Mouse (Mus musculus) hindbrain, embryonic 16.5 days (tissue): Measurements from ENCODE around the gene Olfr1093. TPM values are rescaled to one million over a fixed set of nuclear protein-coding genes. Genes with fewer than 3 reads are reported as not detected.

Source experiments
- ATAC-seq: fragments of 200-750 bp; cut with Nextera tagmentation; 2 replicates; pipeline ENCODE4 v1.8.0; 2017; ENCODE audit warnings: moderate TSS enrichment, moderate library complexity
- H3K27ac ChIP-seq: fragments of 300-500 bp; sonication (generic); 2 replicates; pipeline ENCODE4 v1.5.1; 2014; ENCODE audit warnings: low read depth, mild to moderate bottlenecking, control low read depth, low read length, moderate library complexity
- H3K27me3 ChIP-seq: fragments of 300-500 bp; sonication (generic); replicated peaks from 2 replicates; pipeline ENCODE4 v1.6.1; 2014; ENCODE audit warnings: low read length; ENCODE audit not compliant: control insufficient read depth, insufficient read depth
- H3K36me3 ChIP-seq: fragments of 300-500 bp; sonication (generic); 2 replicates; pipeline ENCODE4 v1.6.1; 2014; ENCODE audit warnings: mild to moderate bottlenecking, low read length, moderate library complexity, mixed read lengths; ENCODE audit not compliant: control insufficient read depth, insufficient read depth
- H3K4me1 ChIP-seq: fragments of 300-500 bp; sonication (generic); 2 replicates; pipeline ENCODE4 v1.6.1; 2014; ENCODE audit warnings: low read depth, low read length; ENCODE audit not compliant: control insufficient read depth, insufficient read depth
- H3K4me2 ChIP-seq: fragments of 300-500 bp; sonication (generic); 2 replicates; pipeline ENCODE4 v1.6.1; 2014; ENCODE audit warnings: mild to moderate bottlenecking, low read length, control low read depth, moderate library complexity
- H3K4me3 ChIP-seq: fragments of 300-500 bp; sonication (generic); 2 replicates; pipeline ENCODE4 v1.5.1; 2014; ENCODE audit warnings: mild to moderate bottlenecking, low read length, control low read depth, moderate library complexity
- H3K9ac ChIP-seq: fragments of 300-500 bp; sonication (generic); 2 replicates; pipeline ENCODE4 v1.6.1; 2014; ENCODE audit warnings: low read depth, mild to moderate bottlenecking, control low read depth, low read length, moderate library complexity
- H3K9me3 ChIP-seq: fragments of 300-500 bp; sonication (generic); 2 replicates; pipeline ENCODE4 v1.6.1; 2014; ENCODE audit warnings: mild to moderate bottlenecking, low read length, moderate library complexity; ENCODE audit not compliant: control insufficient read depth
- WGBS: fragments of 180-500 bp; shearing (Covaris S2); extraction: QIAGEN DNeasy Blood & Tissue Kit; methylation state at CpG from one replicate; pipeline ENCODE4 v1.1.7; 2014; 5-methylcytosine and 5-hydroxymethylcytosine counted together
- polyA plus RNA-seq: library from polyadenylated mRNA; unstranded; fragments of >200 nt; fragmentation: Nextera tagmentation; extraction: Ambion mirVana; gene quantifications from 2 replicates; pipeline ENCODE4 v1.2.1, GENCODE M21; 2015

The Olfr1093 gene
- not detected in 2 replicates for polyA plus RNA-seq

DNA sequence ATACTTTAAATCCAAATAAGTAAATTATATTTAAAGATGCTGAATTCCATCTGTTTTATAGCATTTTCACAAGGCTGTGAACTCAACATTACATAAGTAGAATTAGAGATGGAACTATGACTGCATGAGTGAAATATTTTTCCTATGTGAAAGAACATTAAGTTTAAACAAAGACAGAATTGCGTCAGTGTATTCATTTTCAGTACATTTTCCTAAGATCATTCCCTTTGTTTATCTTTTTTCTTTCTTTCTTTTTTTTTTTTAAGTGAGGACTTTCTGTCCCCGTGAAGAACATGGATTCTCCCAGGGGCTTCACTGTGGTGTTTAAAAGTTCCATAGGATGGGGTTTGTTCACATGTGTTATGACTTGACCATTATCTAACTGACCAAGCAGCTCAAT lies at the start of gene Olfr1093:
Gene Olfr1093 (plus strand): TSS at position 301 of the 400 bp plus-strand sequence.
- Histone ChIP-seq H3K9me3 (no peaks in the 10 kb centered on the region), H3K36me3 (no peaks in the 10 kb centered on the region), H3K27me3 (no peaks in the 10 kb centered on the region), H3K27ac (no peak within 1 kb of the TSS), H3K4me3 (no peak within 1 kb of the TSS), H3K4me2 (no peak within 1 kb of the TSS), H3K4me1 (no peaks in the 10 kb centered on the region), H3K9ac (no peak within 1 kb of the TSS)
- ATAC-seq, result no peak
- WGBS, result 90% methylated on average over 2 of the region's 2 CpGs

DNA sequence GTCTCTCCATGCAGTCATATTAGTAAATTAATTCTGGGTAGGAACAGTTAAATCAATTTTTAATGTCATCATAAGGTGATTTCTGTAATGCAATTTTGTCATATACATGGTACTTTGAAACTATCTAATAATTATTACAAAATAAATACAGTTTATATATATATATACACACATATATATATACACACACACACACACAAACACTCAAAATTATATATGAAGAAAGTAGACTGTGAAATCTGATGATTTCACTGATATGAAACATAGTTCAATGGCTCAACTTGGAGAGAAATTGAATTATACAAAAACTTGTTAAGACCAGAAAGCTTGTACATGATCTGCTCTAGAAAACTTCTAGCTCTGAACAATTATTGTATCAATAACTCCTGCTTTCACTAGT lies 48.7 kb upstream of the Olfr1093 start, which contains the start of gene Olfr1089:
Gene Olfr1089 (minus strand): TSS at position 101 of the 400 bp plus-strand sequence.
- H3K4me2 ChIP-seq, result no peak within 1 kb of the TSS
- no peak within 1 kb of the TSS for H3K27ac ChIP-seq
- no peaks in the 10 kb centered on the region for H3K4me1 ChIP-seq
- H3K9me3 ChIP-seq, result no peaks in the 10 kb centered on the region
- no peak within 1 kb of the TSS for H3K4me3 ChIP-seq
- no peaks in the 10 kb centered on the region for H3K27me3 ChIP-seq
- no peak for ATAC-seq
- no peak within 1 kb of the TSS for H3K9ac ChIP-seq
- no peaks in the 10 kb centered on the region for H3K36me3 ChIP-seq

DNA sequence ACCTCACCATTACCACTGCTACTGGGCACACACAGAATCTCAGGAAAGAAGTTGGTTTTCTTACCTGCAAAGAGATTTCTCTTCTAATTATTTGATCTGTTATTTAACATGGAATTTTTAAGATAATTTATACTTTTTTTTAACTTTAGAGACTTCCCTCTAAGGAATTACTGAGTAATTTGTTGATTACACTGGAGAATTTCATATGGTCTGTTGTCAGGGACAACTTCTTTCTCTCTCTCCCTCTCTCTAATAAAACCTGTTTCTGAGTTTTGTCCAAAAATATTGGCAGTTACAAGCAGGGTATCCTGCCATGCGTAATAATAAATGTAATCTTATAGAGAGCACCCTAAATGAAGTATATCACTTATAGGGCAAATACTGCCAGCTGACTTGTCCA lies 23.4 kb upstream of the Olfr1093 start, which contains the start of gene Olfr1090:
Gene Olfr1090 (minus strand): TSS at position 101 of the 400 bp plus-strand sequence.
- Histone ChIP-seq H3K27ac (no peak within 1 kb of the TSS), H3K27me3 (no peaks in the 10 kb centered on the region), H3K9ac (no peak within 1 kb of the TSS), H3K4me3 (no peak within 1 kb of the TSS), H3K4me2 (no peak within 1 kb of the TSS), H3K9me3 (no peaks in the 10 kb centered on the region), H3K4me1 (no peaks in the 10 kb centered on the region), H3K36me3 (no peaks in the 10 kb centered on the region)
- 88% methylated on average over 1 of the region's 1 CpGs for WGBS
- no peak for ATAC-seq

DNA sequence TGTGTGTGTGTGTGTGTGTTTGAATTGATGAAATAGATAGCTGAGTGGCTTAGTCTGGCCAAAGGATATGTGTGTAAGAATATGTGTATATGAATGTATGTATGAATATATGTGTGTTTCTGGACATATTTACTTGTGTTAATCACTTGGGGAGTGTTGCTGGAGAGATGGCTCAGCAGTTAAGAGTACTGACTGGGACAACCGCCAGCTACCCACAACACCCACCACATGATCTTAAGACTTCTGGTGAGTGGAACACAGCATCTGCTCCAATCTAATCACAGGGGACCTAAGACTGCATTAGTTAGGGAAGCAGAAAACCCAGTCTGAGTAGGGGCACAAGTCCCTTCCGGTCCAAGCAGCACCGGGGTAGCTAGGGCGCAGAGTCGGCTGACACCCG lies 21.2 kb upstream of the Olfr1093 start:
- no peaks in the 10 kb centered on the region for H3K4me1 ChIP-seq
- no peaks in the 10 kb centered on the region for H3K9me3 ChIP-seq
- no peak overlapping the region for H3K4me3 ChIP-seq
- no peak overlapping the region for H3K27ac ChIP-seq
- no peak overlapping the region for H3K9ac ChIP-seq
- no peak for ATAC-seq
- H3K36me3 ChIP-seq, result no peaks in the 10 kb centered on the region
- no peak overlapping the region for H3K4me2 ChIP-seq
- H3K27me3 ChIP-seq, result no peaks in the 10 kb centered on the region
- over 99% methylated on average over 6 of the region's 6 CpGs for WGBS

DNA sequence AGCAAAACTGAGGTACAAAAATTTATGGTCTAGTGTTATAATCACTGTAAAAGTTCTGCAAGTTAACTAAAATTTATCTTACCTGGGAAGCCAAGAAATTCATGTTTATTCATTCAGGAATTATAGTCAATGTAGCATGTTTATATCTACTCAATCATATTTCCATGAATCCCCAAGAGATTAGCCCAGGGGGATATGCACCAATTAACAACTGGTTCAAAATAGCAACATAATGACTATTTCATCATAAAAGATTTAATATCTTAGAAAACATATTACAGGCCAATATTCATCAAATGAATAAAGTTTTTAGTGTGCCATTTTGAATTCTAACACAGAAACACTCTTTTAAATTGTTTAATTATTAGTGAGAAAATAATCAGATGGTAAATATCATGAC lies 27.6 kb downstream of the Olfr1093 start, which contains the start of gene Olfr141:
Gene Olfr141 (minus strand): TSS at position 101 of the 400 bp plus-strand sequence.
- no peaks in the 10 kb centered on the region for H3K4me1 ChIP-seq
- no peak within 1 kb of the TSS for H3K27ac ChIP-seq
- H3K9ac ChIP-seq, result no peak within 1 kb of the TSS
- H3K36me3 ChIP-seq, result no peaks in the 10 kb centered on the region
- ATAC-seq, result no peak
- no peak within 1 kb of the TSS for H3K4me2 ChIP-seq
- H3K27me3 ChIP-seq, result no peaks in the 10 kb centered on the region
- H3K9me3 ChIP-seq, result no peaks in the 10 kb centered on the region
- H3K4me3 ChIP-seq, result no peak within 1 kb of the TSS

DNA sequence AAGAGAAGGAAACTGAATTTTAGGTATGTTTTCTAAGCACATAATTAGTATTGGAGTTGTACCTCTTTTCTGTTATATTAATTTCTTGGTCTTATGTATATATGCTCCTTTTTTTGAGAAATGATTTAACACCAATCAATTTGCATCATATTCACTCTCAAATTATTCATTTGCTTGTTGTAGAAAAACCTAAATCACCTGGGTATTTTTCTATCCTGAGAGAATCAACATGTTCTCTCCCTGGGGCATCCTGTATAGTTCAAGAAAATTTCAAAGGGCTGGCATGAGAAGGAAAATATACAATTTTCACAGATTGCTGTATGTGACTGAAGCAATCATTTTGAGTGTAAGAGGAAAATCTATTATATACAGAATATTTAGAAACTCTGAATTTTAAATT lies 42.1 kb downstream of the Olfr1093 start, which contains the start of gene Olfr1094:
Gene Olfr1094 (plus strand): TSS at position 301 of the 400 bp plus-strand sequence.
- ATAC-seq, result no peak
- Histone ChIP-seq H3K4me2 (no peak within 1 kb of the TSS), H3K27me3 (no peaks in the 10 kb centered on the region), H3K4me1 (no peaks in the 10 kb centered on the region), H3K9me3 (no peaks in the 10 kb centered on the region), H3K4me3 (no peak within 1 kb of the TSS), H3K27ac (no peak within 1 kb of the TSS), H3K9ac (no peak within 1 kb of the TSS), H3K36me3 (no peaks in the 10 kb centered on the region)

Other genes starting within 250 kb of the Olfr1093 start
- not detected in 2 replicates for gene Olfr1079, start 240.0 kb upstream of the Olfr1093 start, polyA plus RNA-seq
- not detected in 2 replicates for gene Olfr1080, start 224.2 kb upstream of the Olfr1093 start, polyA plus RNA-seq
- not detected in 2 replicates for gene Olfr1082, start 183.5 kb upstream of the Olfr1093 start, polyA plus RNA-seq
- not detected in 2 replicates for gene Olfr1084, start 142.8 kb upstream of the Olfr1093 start, polyA plus RNA-seq
- not detected in 2 replicates for gene Olfr1085, start 120.5 kb upstream of the Olfr1093 start, polyA plus RNA-seq
- not detected in 2 replicates for gene Olfr1086, start 102.4 kb upstream of the Olfr1093 start, polyA plus RNA-seq
- gene Olfr1087, start 84.1 kb upstream of the Olfr1093 start, polyA plus RNA-seq, result not detected in 2 replicates
- gene Olfr1089, start 48.8 kb upstream of the Olfr1093 start, polyA plus RNA-seq, result not detected in 2 replicates
- not detected in 2 replicates for gene Olfr1090, start 23.5 kb upstream of the Olfr1093 start, polyA plus RNA-seq
- not detected in 2 replicates for gene Olfr141, start 27.5 kb downstream of the Olfr1093 start, polyA plus RNA-seq
- gene Olfr1094, start 42.2 kb downstream of the Olfr1093 start, polyA plus RNA-seq, result not detected in 2 replicates
- gene Olfr1095, start 69.2 kb downstream of the Olfr1093 start, polyA plus RNA-seq, result not detected in 2 replicates
- not detected in 2 replicates for gene Gm13723, start 92.3 kb downstream of the Olfr1093 start, polyA plus RNA-seq
- gene Olfr1097, start 109.7 kb downstream of the Olfr1093 start, polyA plus RNA-seq, result not detected in 2 replicates
- not detected in 2 replicates for gene Olfr1098, start 142.1 kb downstream of the Olfr1093 start, polyA plus RNA-seq
- not detected in 2 replicates for gene Olfr1099, start 178.2 kb downstream of the Olfr1093 start, polyA plus RNA-seq
- not detected in 2 replicates for gene Olfr1100, start 197.5 kb downstream of the Olfr1093 start, polyA plus RNA-seq
- not detected in 2 replicates for gene Olfr1101, start 208.7 kb downstream of the Olfr1093 start, polyA plus RNA-seq
- gene Olfr1102, start 215.9 kb downstream of the Olfr1093 start, polyA plus RNA-seq, result not detected in 2 replicates
- gene Olfr1104, start 244.6 kb downstream of the Olfr1093 start, polyA plus RNA-seq, result not detected in 2 replicates